Mouse (Mus musculus) adrenal gland, postnatal 25 days (tissue): Measurements from ENCODE around the gene Zmym6. TPM values are rescaled to one million over a fixed set of nuclear protein-coding genes. Genes with fewer than 3 reads are reported as not detected.

Source experiments
- total RNA-seq: library from RNA; stranded (reverse); gene quantifications from 2 replicates; pipeline ENCODE4 v1.2.3, GENCODE M21; 2021

Gene Zmym6
- total RNA-seq, 1 experiment from 2014 or later, result 20.3 TPM

Other genes with a start within 250 kb of the Zmym6 start
- gene Zmym4, start 109.2 kb upstream of the Zmym6 start, total RNA-seq, result 46.7 and 56.0 TPM in 2 replicates
- gene Sfpq, start 56.1 kb upstream of the Zmym6 start, total RNA-seq, result 203 and 286 TPM in 2 replicates
- 10.0 and 10.7 TPM in 2 replicates for gene Zmym1, start 16.2 kb upstream of the Zmym6 start, total RNA-seq
- gene Tmem35b, start 46.3 kb downstream of the Zmym6 start, total RNA-seq, result 26.2 and 30.3 TPM in 2 replicates
- 4.5 and 6.0 TPM in 2 replicates for gene Dlgap3, start 91.8 kb downstream of the Zmym6 start, total RNA-seq
- 48.8 and 55.9 TPM in 2 replicates for gene Smim12, start 166.4 kb downstream of the Zmym6 start, total RNA-seq
- 2.2 and 3.0 TPM in 2 replicates for gene Gja4, start 236.7 kb downstream of the Zmym6 start, total RNA-seq